Mouse (Mus musculus): ENCODE measurements around the gene Olfr325. TPM values are rescaled to one million over a fixed set of nuclear protein-coding genes. Genes with fewer than 3 reads are reported as not detected.

Olfr325 gene
- total and polyA plus RNA-seq, 3 experiments: not detected

- H3K79me2 ChIP-seq (replicated peaks; ENCODE audit: control insufficient read depth, extremely low read depth, insufficient read depth, poor library complexity, severe bottlenecking): no peaks in the 10 kb centered on the region
- in situ Hi-C loops (cut with MboI; ENCODE audit: low pct_ligation_motif_present, low pct_unique_long_range_greater_than_20kb, low sequenced_read_pairs) (no loop called here), dilution Hi-C loops (cut with MboI; ENCODE audit: extremely low pct_ligation_motif_present, extremely low pct_unique_long_range_greater_than_20kb, low sequenced_read_pairs) (no loop called here)
- no peaks in the 10 kb centered on the region for H3K9me3 ChIP-seq (replicated peaks; ENCODE audit: low read length)
- no peaks in the 10 kb centered on the region for H3K4me1 ChIP-seq (ENCODE audit: control insufficient read depth in 1 of 2, insufficient read depth in 2 of 2)
- DNase-seq (ENCODE audit: extremely low read depth): no peak
- no peaks in the 10 kb centered on the region for H3K36me3 ChIP-seq (replicated peaks in 1 of 2; ENCODE audit: control insufficient read depth in 1 of 2, insufficient read depth in 1 of 2, low read length in 1 of 2)
- peaks cover 79% of the 10 kb centered on the region for H3K27me3 ChIP-seq (replicated peaks)
- H3K9ac ChIP-seq (ENCODE audit: insufficient read depth, low read depth): no peak overlapping the region
- H3K4me2 ChIP-seq (ENCODE audit: insufficient read depth, low read depth, poor library complexity, severe bottlenecking): no peak overlapping the region
- no peak overlapping the region for H3K4me3 ChIP-seq (replicated peaks in 1 of 3; ENCODE audit: low read depth in 2 of 3, low read length in 2 of 3, poor library complexity in 1 of 3)
- H3K27ac ChIP-seq (ENCODE audit: insufficient read depth, low read depth): no peak overlapping the region
- TF ChIP-seq ZKSCAN1 (IDR thresholded peaks at IDR 0.05; ENCODE audit: borderline replicate concordance, low read depth, low read length): no peak
- TF ChIP-seq PAX5 (IDR thresholded peaks at IDR 0.05; ENCODE audit: low read length): no peak
- TF ChIP-seq JUND (conservative IDR thresholded peaks at IDR 0.05; ENCODE audit: low read depth, low read length): no peak
- no peak for TF ChIP-seq BHLHE40 (IDR thresholded peaks at IDR 0.05; ENCODE audit: low read depth, low read length)
- TF ChIP-seq MAZ (IDR thresholded peaks at IDR 0.05; ENCODE audit: low read depth, low read length): no peak
- TF ChIP-seq HCFC1 (IDR thresholded peaks at IDR 0.05; ENCODE audit: low read depth, low read length): no peak
- TF ChIP-seq TCF12 (IDR thresholded peaks at IDR 0.05; ENCODE audit: low read depth, low read length): no peak
- no peak for TF ChIP-seq USF1 (IDR thresholded peaks at IDR 0.05; ENCODE audit: low read depth, low read length)
- TF ChIP-seq MAX (IDR thresholded peaks at IDR 0.05; ENCODE audit: low read length): no peak
- no peak for TF ChIP-seq UBTF (IDR thresholded peaks at IDR 0.05; ENCODE audit: low read depth, low read length)
- no peak for TF ChIP-seq MXI1 (IDR thresholded peaks at IDR 0.05; ENCODE audit: low read depth, low read length)
- TF ChIP-seq SMC3 (IDR thresholded peaks at IDR 0.05; ENCODE audit: low read depth, low read length): no peak
- no peak for TF ChIP-seq SIN3A (IDR thresholded peaks at IDR 0.05; ENCODE audit: low read length)
- TF ChIP-seq ZC3H11A (IDR thresholded peaks at IDR 0.05; ENCODE audit: low read depth, low read length): no peak
- no peak for TF ChIP-seq POLR2AphosphoS2 (IDR thresholded peaks at IDR 0.05; ENCODE audit: low read depth, low read length)
- no peak for TF ChIP-seq USF2 (conservative IDR thresholded peaks at IDR 0.05; ENCODE audit: low read depth, low read length)
- no peak for TF ChIP-seq RCOR1 (conservative IDR thresholded peaks at IDR 0.05; ENCODE audit: low read depth, low read length)
- TF ChIP-seq ZMIZ1 (IDR thresholded peaks at IDR 0.05; ENCODE audit: low read depth, low read length): no peak
- TF ChIP-seq CHD1 (IDR thresholded peaks at IDR 0.05; ENCODE audit: low read depth, low read length): no peak
Measured at GRCm38 (mm10) chr11:58597837-58598236, 20.3 kb downstream of the Olfr325 start.

DNA sequence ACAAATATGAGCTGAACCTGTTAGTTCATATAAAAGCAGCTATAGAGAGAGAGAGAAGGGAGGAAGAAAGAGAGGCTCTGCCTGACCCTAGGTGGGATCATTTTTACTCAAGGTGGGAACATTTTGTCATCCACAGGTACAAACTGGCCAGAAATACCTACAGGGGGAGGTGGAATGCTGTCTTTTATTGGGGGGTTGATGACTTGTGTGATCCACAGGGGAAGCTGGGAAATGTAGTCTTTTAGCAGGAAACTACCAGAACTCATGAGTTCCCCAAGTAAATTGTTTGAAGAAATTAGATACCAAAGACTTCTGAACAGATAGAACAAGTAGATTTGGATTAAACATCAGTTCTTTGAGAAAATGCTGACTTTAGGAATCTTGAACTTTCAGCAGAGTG lies 24.5 kb downstream of the Olfr325 start:
- Histone ChIP-seq H3K4me1 (ENCODE audit: control insufficient read depth in 1 of 2, insufficient read depth in 2 of 2) (no peaks in the 10 kb centered on the region), H3K36me3 (replicated peaks in 1 of 2; ENCODE audit: control insufficient read depth in 1 of 2, insufficient read depth in 1 of 2, low read length in 1 of 2) (no peaks in the 10 kb centered on the region), H3K4me2 (ENCODE audit: insufficient read depth, low read depth, poor library complexity, severe bottlenecking) (no peak overlapping the region), H3K9ac (ENCODE audit: insufficient read depth, low read depth) (no peak overlapping the region), H3K27me3 (replicated peaks) (peaks cover 91% of the 10 kb centered on the region), H3K9me3 (replicated peaks; ENCODE audit: low read length) (no peaks in the 10 kb centered on the region), H3K79me2 (replicated peaks; ENCODE audit: control insufficient read depth, extremely low read depth, insufficient read depth, poor library complexity, severe bottlenecking) (no peaks in the 10 kb centered on the region), H3K4me3 (replicated peaks in 1 of 3; ENCODE audit: low read depth in 2 of 3, low read length in 2 of 3, poor library complexity in 1 of 3) (no peak overlapping the region), H3K27ac (ENCODE audit: insufficient read depth, low read depth) (no peak overlapping the region)
- TF ChIP-seq POLR2AphosphoS2 (IDR thresholded peaks at IDR 0.05; ENCODE audit: low read depth, low read length): no peak
- TF ChIP-seq USF2 (conservative IDR thresholded peaks at IDR 0.05; ENCODE audit: low read depth, low read length): no peak
- no peak for TF ChIP-seq PAX5 (IDR thresholded peaks at IDR 0.05; ENCODE audit: low read length)
- TF ChIP-seq TCF12 (IDR thresholded peaks at IDR 0.05; ENCODE audit: low read depth, low read length): no peak
- no peak for TF ChIP-seq NELFE (IDR thresholded peaks at IDR 0.05; ENCODE audit: low read depth, low read length)
- TF ChIP-seq MXI1 (IDR thresholded peaks at IDR 0.05; ENCODE audit: low read depth, low read length): no peak
- no peak for DNase-seq (ENCODE audit: extremely low read depth)
- in situ Hi-C loops (cut with MboI; ENCODE audit: low pct_ligation_motif_present, low pct_unique_long_range_greater_than_20kb, low sequenced_read_pairs): no loop called here
- dilution Hi-C loops (cut with MboI; ENCODE audit: extremely low pct_ligation_motif_present, extremely low pct_unique_long_range_greater_than_20kb, low sequenced_read_pairs): no loop called here
